Mouse (Mus musculus) brain, embryonic 14.5 days (tissue): ENCODE data around the gene Ero1lb.
"Not testable (repeated sequence)": the region's sequence is repeated elsewhere in the genome, so short reads cannot be mapped to it uniquely, and the experiment has no call there.

Source experiments
- CTCF ChIP-seq: fragments of 200-500 bp; IDR thresholded peaks from 2 replicates; pipeline ENCODE4 v1.5.1; 2012; ENCODE audit warnings: inconsistent platforms, mild to moderate bottlenecking, moderate library complexity, borderline replicate concordance; ENCODE audit not compliant: insufficient read depth, insufficient read length; ENCODE audit errors: extremely low read depth
- POLR2A ChIP-seq: fragments of 200-500 bp; IDR thresholded peaks from 2 replicates; pipeline ENCODE4 v1.6.1; 2012; ENCODE audit warnings: mild to moderate bottlenecking, inconsistent platforms, borderline replicate concordance; ENCODE audit not compliant: poor library complexity, insufficient read depth, insufficient read length, severe bottlenecking; ENCODE audit errors: extremely low read depth

- TF ChIP-seq CTCF, POLR2A: not testable (repeated sequence)
Measured at GRCm38 (mm10) chr13:12634941-12635588, 69.4 kb downstream of the Ero1lb start.
